Mouse (Mus musculus): Measurements from ENCODE around the gene Psap.

GRCm38 (mm10) chr10:60268738-60269137, 8.7 kb upstream of the Psap start:
- TF ChIP-seq CTCF (IDR thresholded peaks at IDR 0.05; ENCODE audit: extremely low read depth, insufficient read length, insufficient replicate concordance, low read depth, low read length) (no peak), POLR2A (IDR thresholded peaks at IDR 0.05; ENCODE audit: low read depth, low read length) (no peak)
